Mouse (Mus musculus) MEL (cell line): ENCODE data around the gene Tspoap1. TPM values are rescaled to one million over a fixed set of nuclear protein-coding genes. Genes with fewer than 3 reads are reported as not detected.

Experiments used
- DNase-seq: peaks from one replicate; pipeline ENCODE4 v3.0.0; 2011; ENCODE audit warnings: low read depth, low spot score
- H3K27ac ChIP-seq: 2 replicates; pipeline ENCODE4 v1.5.1; 2012; ENCODE audit warnings: low read depth, mild to moderate bottlenecking, control low read depth, low read length, moderate library complexity; ENCODE audit not compliant: control insufficient read depth
- H3K27me3 ChIP-seq, 2 experiments: fragments of 150-350 bp in 1 of 2; sonication (generic) in 1 of 2; 2 replicates each; pipeline ENCODE4 v1.6.1; 2012; ENCODE audit warnings: low read length in 2 of 2, mild to moderate bottlenecking in 2 of 2, improper control_type of control experiment in 1 of 2, moderate library complexity in 1 of 2; ENCODE audit not compliant: insufficient read depth in 2 of 2, control insufficient read depth in 1 of 2
- H3K36me3 ChIP-seq, 2 experiments: 2 replicates each; pipeline ENCODE4 v1.6.1; 2012 to 2014; ENCODE audit warnings: low read length in 2 of 2, improper control_type of control experiment in 1 of 2, inconsistent platforms in 1 of 2, mild to moderate bottlenecking in 1 of 2; ENCODE audit not compliant: insufficient read depth in 2 of 2, control insufficient read depth in 1 of 2
- H3K4me1 ChIP-seq, 2 experiments: fragments of 150-350 bp in 1 of 2; sonication (generic) in 1 of 2; 2 replicates each; pipeline ENCODE4 v1.6.1; 2012; ENCODE audit warnings: low read length in 2 of 2, improper control_type of control experiment in 1 of 2, mild to moderate bottlenecking in 1 of 2; ENCODE audit not compliant: insufficient read depth in 2 of 2, control insufficient read depth in 1 of 2
- H3K4me3 ChIP-seq, 2 experiments: fragments of 150-350 bp in 1 of 2; sonication (generic) in 1 of 2; 2 replicates each; pipeline ENCODE4 v1.5.1; 2012; ENCODE audit warnings: low read depth in 2 of 2, low read length in 2 of 2, mild to moderate bottlenecking in 2 of 2, moderate library complexity in 2 of 2, control low read depth in 1 of 2, improper control_type of control experiment in 1 of 2; ENCODE audit not compliant: control insufficient read depth in 1 of 2, insufficient read depth in 1 of 2
- H3K79me2 ChIP-seq: 2 replicates; pipeline ENCODE4 v1.6.1; 2012; ENCODE audit warnings: mild to moderate bottlenecking, low read length, moderate library complexity; ENCODE audit not compliant: control insufficient read depth, poor library complexity, insufficient read depth
- H3K9ac ChIP-seq: 2 replicates; pipeline ENCODE4 v1.6.1; 2012; ENCODE audit warnings: low read depth, mild to moderate bottlenecking, control low read depth, low read length, moderate library complexity; ENCODE audit not compliant: control insufficient read depth, poor library complexity, severe bottlenecking
- H3K9me3 ChIP-seq: fragments of 150-350 bp; sonication (generic); replicated peaks from 2 replicates; pipeline ENCODE4 v1.6.1; 2012; ENCODE audit warnings: mild to moderate bottlenecking, low read length, improper control_type of control experiment, moderate library complexity; ENCODE audit not compliant: insufficient read depth
- BHLHE40 ChIP-seq: IDR thresholded peaks from 2 replicates; pipeline ENCODE4 v1.6.1; 2012; ENCODE audit warnings: low read depth, mild to moderate bottlenecking, inconsistent platforms, low read length, improper control_type of control experiment, borderline replicate concordance
- CHD1 ChIP-seq: IDR thresholded peaks from 2 replicates; pipeline ENCODE4 v1.6.1; 2012; ENCODE audit warnings: low read depth, mild to moderate bottlenecking, inconsistent platforms, low read length, improper control_type of control experiment
- CHD2 ChIP-seq: IDR thresholded peaks from 2 replicates; pipeline ENCODE4 v1.6.1; 2011; ENCODE audit warnings: low read length, improper control_type of control experiment
- CTCF ChIP-seq, 3 experiments: IDR thresholded peaks in 2 of 3; conservative IDR thresholded peaks in 1 of 3; 2 replicates each; pipeline ENCODE4 v1.5.1; 2011 to 2012; ENCODE audit warnings: low read length in 3 of 3, low read depth in 2 of 3, mild to moderate bottlenecking in 2 of 3, improper control_type of control experiment in 1 of 3, inconsistent platforms in 1 of 3, mixed read lengths in 1 of 3, moderate library complexity in 1 of 3; ENCODE audit not compliant: control insufficient read depth in 1 of 3, insufficient read depth in 1 of 3, poor library complexity in 1 of 3, severe bottlenecking in 1 of 3
- ETS1 ChIP-seq: IDR thresholded peaks from 2 replicates; pipeline ENCODE4 v1.6.1; 2012; ENCODE audit warnings: low read depth, mild to moderate bottlenecking, inconsistent platforms, low read length, improper control_type of control experiment, moderate library complexity
- GABPA ChIP-seq: IDR thresholded peaks from 2 replicates; pipeline ENCODE4 v1.6.1; 2012; ENCODE audit warnings: low read depth, mild to moderate bottlenecking, inconsistent platforms, low read length, improper control_type of control experiment, moderate library complexity
- GATA1 ChIP-seq: IDR thresholded peaks from 2 replicates; pipeline ENCODE4 v1.6.1; 2011; ENCODE audit warnings: low read depth, low read length, improper control_type of control experiment
- HCFC1 ChIP-seq: IDR thresholded peaks from 2 replicates; pipeline ENCODE4 v1.6.1; 2012; ENCODE audit warnings: low read depth, mild to moderate bottlenecking, inconsistent platforms, low read length, improper control_type of control experiment, moderate library complexity
- KAT2A ChIP-seq: conservative IDR thresholded peaks from 2 replicates; pipeline ENCODE4 v1.6.1; 2012; ENCODE audit warnings: low read depth, low read length, improper control_type of control experiment, inconsistent platforms
- MAZ ChIP-seq: IDR thresholded peaks from 2 replicates; pipeline ENCODE4 v1.6.1; 2012; ENCODE audit warnings: low read depth, mild to moderate bottlenecking, inconsistent platforms, low read length, improper control_type of control experiment
- MXI1 ChIP-seq: IDR thresholded peaks from 2 replicates; pipeline ENCODE4 v1.6.1; 2011; ENCODE audit warnings: mild to moderate bottlenecking, low read depth, low read length, improper control_type of control experiment
- NRF1 ChIP-seq: IDR thresholded peaks from 2 replicates; pipeline ENCODE4 v1.6.1; 2014; ENCODE audit warnings: low read depth, mild to moderate bottlenecking, inconsistent platforms, low read length, improper control_type of control experiment, moderate library complexity; ENCODE audit not compliant: poor library complexity, insufficient read depth, severe bottlenecking
- POLR2AphosphoS2 ChIP-seq: IDR thresholded peaks from 2 replicates; pipeline ENCODE4 v1.6.1; 2011; ENCODE audit warnings: low read length, improper control_type of control experiment
- POLR2AphosphoS5 ChIP-seq: IDR thresholded peaks from 2 replicates; pipeline ENCODE4 v1.6.1; 2012; ENCODE audit warnings: low read depth, borderline replicate concordance, mild to moderate bottlenecking, inconsistent platforms, low read length, moderate library complexity, mixed read lengths
- RAD21 ChIP-seq: IDR thresholded peaks from 2 replicates; pipeline ENCODE4 v1.6.1; 2011; ENCODE audit warnings: mild to moderate bottlenecking, low read depth, low read length, improper control_type of control experiment
- SIN3A ChIP-seq: IDR thresholded peaks from 2 replicates; pipeline ENCODE4 v1.6.1; 2012; ENCODE audit warnings: low read length, improper control_type of control experiment, inconsistent platforms
- SMC3 ChIP-seq: IDR thresholded peaks from 2 replicates; pipeline ENCODE4 v1.6.1; 2011; ENCODE audit warnings: low read depth, low read length, improper control_type of control experiment
- TAL1 ChIP-seq: IDR thresholded peaks from 2 replicates; pipeline ENCODE4 v1.6.1; 2012; ENCODE audit warnings: mild to moderate bottlenecking, inconsistent platforms, low read length, moderate library complexity, mixed read lengths
- TBP ChIP-seq: IDR thresholded peaks from 2 replicates; pipeline ENCODE4 v1.8.0; 2011; ENCODE audit warnings: low read depth, low read length, improper control_type of control experiment
- TCF12 ChIP-seq: IDR thresholded peaks from 2 replicates; pipeline ENCODE4 v1.6.1; 2014; ENCODE audit warnings: low read depth, mild to moderate bottlenecking, inconsistent platforms, low read length, improper control_type of control experiment, moderate library complexity
- USF1 ChIP-seq: IDR thresholded peaks from 2 replicates; pipeline ENCODE4 v1.6.1; 2014; ENCODE audit warnings: low read depth, mild to moderate bottlenecking, inconsistent platforms, low read length, improper control_type of control experiment, moderate library complexity
- USF2 ChIP-seq, 2 experiments: IDR thresholded peaks; 2 replicates each; pipeline ENCODE4 v1.6.1; 2011 to 2012; ENCODE audit warnings: improper control_type of control experiment in 2 of 2, low read length in 2 of 2, borderline replicate concordance in 1 of 2, inconsistent platforms in 1 of 2, low read depth in 1 of 2, mild to moderate bottlenecking in 1 of 2; ENCODE audit not compliant: insufficient read depth in 1 of 2
- ZC3H11A ChIP-seq: IDR thresholded peaks from 2 replicates; pipeline ENCODE4 v1.6.1; 2012; ENCODE audit warnings: low read depth, mild to moderate bottlenecking, inconsistent platforms, low read length, improper control_type of control experiment
- ZKSCAN1 ChIP-seq: IDR thresholded peaks from 2 replicates; pipeline ENCODE4 v1.6.1; 2012; ENCODE audit warnings: low read depth, mild to moderate bottlenecking, inconsistent platforms, low read length, improper control_type of control experiment, moderate library complexity
- ZMIZ1 ChIP-seq: IDR thresholded peaks from 2 replicates; pipeline ENCODE4 v1.6.1; 2012; ENCODE audit warnings: low read depth, mild to moderate bottlenecking, inconsistent platforms, low read length, improper control_type of control experiment, moderate library complexity
- ZNF384 ChIP-seq: IDR thresholded peaks from 2 replicates; pipeline ENCODE4 v1.6.1; 2012; ENCODE audit warnings: low read depth, mild to moderate bottlenecking, inconsistent platforms, low read length, improper control_type of control experiment
- polyA plus RNA-seq, 2 experiments: library from polyadenylated mRNA; stranded (reverse) in 1 of 2; unstranded in 1 of 2; fragments of >175 nt in 1 of 2; fragments of >200 nt in 1 of 2; gene quantifications; 2 replicates each; pipeline versions ENCODE4 v1.2.1 to v1.2.4; 2012; ENCODE audit warnings: low replicate concordance in 2 of 2, low read depth in 1 of 2; ENCODE audit not compliant: insufficient read length in 2 of 2, insufficient read depth in 1 of 2, missing spikeins in 1 of 2
- total RNA-seq: library from RNA; depleted of rRNA; stranded (reverse); fragments of 300-350 nt; gene quantifications from 2 replicates; pipeline ENCODE4 v1.2.3, GENCODE M21; 2012

Tspoap1 gene
- total and polyA plus RNA-seq, 3 experiments, result 5.2 to 8.6 TPM; not detected in 1

- Histone ChIP-seq H3K9me3 (no peaks in the 10 kb centered on the region), H3K36me3 (no peaks in the 10 kb centered on the region; a peak in 1 of 4 replicates), H3K4me3 (no peak overlapping the region), H3K4me1 (peaks cover 0 to 6% of the 10 kb centered on the region in 2 experiments; a peak in 2 of 4 replicates), H3K27ac (no peak overlapping the region), H3K9ac (no peak overlapping the region), H3K27me3 (peaks cover 0 to 3% of the 10 kb centered on the region in 2 experiments; a peak in 2 of 4 replicates), H3K79me2 (no peaks in the 10 kb centered on the region)
- peak; percentile 74 for DNase-seq
- TF ChIP-seq POLR2AphosphoS5 (no peak), GATA1 (no peak), NRF1 (no peak), TBP (no peak), SIN3A (no peak), MXI1 (no peak), BHLHE40 (no peak), POLR2AphosphoS2 (no peak), SMC3 (peak; percentile 76), ZNF384 (no peak), CHD1 (no peak), CTCF (IDR thresholded peaks at IDR 0.05 in 2 of 3, conservative IDR thresholded peaks at IDR 0.05 in 1 of 3; ENCODE audit: control insufficient read depth in 1 of 3, insufficient read depth in 1 of 3, low read depth in 2 of 3, low read length in 3 of 3, poor library complexity in 1 of 3, severe bottlenecking in 1 of 3) (peak; percentile 62 to 71 (median 67)), ETS1 (no peak), RAD21 (peak; percentile 53), USF2 (IDR thresholded peaks at IDR 0.05; ENCODE audit: borderline replicate concordance in 1 of 2, insufficient read depth in 1 of 2, low read depth in 1 of 2, low read length in 2 of 2) (no peak)
Observed at GRCm38 (mm10) chr11:87805448-87805847, 45.1 kb downstream of the Tspoap1 start.

- Histone ChIP-seq H3K79me2 (no peaks in the 10 kb centered on the region), H3K27me3 (peaks cover 5 to 6% of the 10 kb centered on the region in 2 experiments; a peak in 2 of 4 replicates)
- TF ChIP-seq ZC3H11A (no peak), RAD21 (no peak), MAZ (no peak), USF1 (no peak), CHD2 (no peak), KAT2A (no peak), HCFC1 (no peak), ETS1 (no peak), CHD1 (no peak), ZNF384 (no peak), GABPA (no peak), TAL1 (no peak), TCF12 (no peak), ZKSCAN1 (no peak), ZMIZ1 (no peak), POLR2AphosphoS5 (no peak)
- TF ChIP-seq, all 39 proteins: peak for 0
- H3K9ac ChIP-seq, result no peak overlapping the region
- no peak for DNase-seq
- no peaks in the 10 kb centered on the region; a peak in 1 of 4 replicates for H3K36me3 ChIP-seq
- no peak overlapping the region for H3K27ac ChIP-seq
- peaks cover 0 to 6% of the 10 kb centered on the region in 2 experiments; a peak in 2 of 4 replicates for H3K4me1 ChIP-seq
- no peaks in the 10 kb centered on the region for H3K9me3 ChIP-seq
- no peak overlapping the region for H3K4me3 ChIP-seq
Observed at GRCm38 (mm10) chr11:87807433-87807832, 47.1 kb downstream of the Tspoap1 start.
